Mouse (Mus musculus) erythroblast, embryonic 14.5 days (primary cell): ENCODE measurements around the gene Sirpa.

Experiments
- GATA1 ChIP-seq: IDR thresholded peaks from 2 replicates; pipeline ENCODE4 v1.6.1; 2012; ENCODE audit warnings: low read length, inconsistent platforms, mixed read lengths
- TAL1 ChIP-seq: IDR thresholded peaks from 3 replicates; pipeline ENCODE4 v1.6.1; 2012; ENCODE audit warnings: low read length, inconsistent platforms, mixed read lengths

DNA sequence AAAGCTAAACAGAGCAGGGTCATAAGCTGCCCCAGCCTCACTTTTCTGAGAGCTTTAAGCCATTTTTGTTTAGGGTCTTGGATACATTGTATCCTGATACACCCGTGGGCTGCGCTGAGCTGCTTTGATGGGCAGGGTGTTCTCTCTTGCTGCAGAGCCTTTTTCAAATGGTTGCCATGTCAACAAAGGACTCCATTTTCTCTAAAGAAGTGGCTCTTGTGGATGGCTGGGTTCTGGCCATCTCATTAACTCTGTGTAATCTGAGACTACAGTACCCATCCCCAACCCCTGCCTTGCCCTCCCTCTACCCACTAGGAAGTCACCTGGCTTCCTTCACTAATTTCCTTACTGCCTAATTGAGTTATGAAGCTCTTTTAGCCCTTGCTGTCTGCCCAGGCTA lies 85.0 kb downstream of the Sirpa start:
- TF ChIP-seq GATA1 (no peak), TAL1 (no peak)
